Mouse (Mus musculus) heart, postnatal 14 days (tissue): ENCODE results near the gene Nup98. TPM values are rescaled to one million over a fixed set of nuclear protein-coding genes. Genes with fewer than 3 reads are reported as not detected.

ENCODE experiments used
- DNase-seq, 2 experiments: peaks; one replicate each; pipeline ENCODE4 v3.0.0; 2021 to 2022
- intact Hi-C: fragments of 180-260 bp; cut with DNase I; formaldehyde crosslinking; loops from one replicate; pipeline ENCODE4 v1.15.1; 2025
- total RNA-seq, 2 experiments: library from RNA; stranded (reverse); gene quantifications; 2 replicates each; pipeline ENCODE4 v1.2.3; 2021

Nup98 gene
- total RNA-seq, 2 experiments from 2014 or later: 31.9 to 34.2 TPM

- intact Hi-C loops: no loop called here
- no peak for DNase-seq
Measured at GRCm38 (mm10) chr7:102153691-102154090, 56.3 kb downstream of the Nup98 start.

- intact Hi-C loops: no loop called here
- no peak for DNase-seq
Measured at GRCm38 (mm10) chr7:102137898-102138297, 72.1 kb downstream of the Nup98 start.

- DNase-seq: peak; percentile 11 to 35
- intact Hi-C loops: no loop called here
Measured at GRCm38 (mm10) chr7:102137464-102137863, 72.5 kb downstream of the Nup98 start.

GRCm38 (mm10) chr7:102132395-102132794 is 77.6 kb downstream of the Nup98 start:
- intact Hi-C loops: no loop called here
- DNase-seq: no peak

GRCm38 (mm10) chr7:102120326-102120725 is 89.7 kb downstream of the Nup98 start:
- intact Hi-C loops: no loop called here
- DNase-seq: no peak

- DNase-seq: no peak
Measured at GRCm38 (mm10) chr7:102117382-102117781, 92.6 kb downstream of the Nup98 start.

GRCm38 (mm10) chr7:102116579-102117331 is 93.2 kb downstream of the Nup98 start, which contains the start of gene Chrna10:
TSS of gene Chrna10 (minus strand) at chr7:102116828.
- no peak for DNase-seq
- intact Hi-C loops: no loop called here

More at GRCm38 (mm10) chr7:102117382-102117781, 92.6 kb downstream of the Nup98 start:
- intact Hi-C loops: no loop called here

- DNase-seq: no peak
- intact Hi-C loops: no loop called here
Measured at GRCm38 (mm10) chr7:102113151-102113729, 96.7 kb downstream of the Nup98 start.

- intact Hi-C loops: no loop called here
- DNase-seq: no peak
Measured at GRCm38 (mm10) chr7:102109746-102110145, 100.2 kb downstream of the Nup98 start.

GRCm38 (mm10) chr7:102109171-102109570 is 100.8 kb downstream of the Nup98 start, which contains the start of gene Art5:
TSS of gene Art5 (minus strand) at chr7:102109489.
- DNase-seq: no peak
- intact Hi-C loops: no loop called here

GRCm38 (mm10) chr7:102108206-102108605 is 101.8 kb downstream of the Nup98 start:
- DNase-seq: no peak
- intact Hi-C loops: no loop called here

GRCm38 (mm10) chr7:102106700-102107141 is 103.3 kb downstream of the Nup98 start:
- intact Hi-C loops: no loop called here
- DNase-seq: peak; percentile 36 to 52

- intact Hi-C loops: no loop called here
- DNase-seq: no peak
Measured at GRCm38 (mm10) chr7:102104126-102104525, 105.8 kb downstream of the Nup98 start.

- no peak for DNase-seq
- intact Hi-C loops: no loop called here
Measured at GRCm38 (mm10) chr7:102103555-102103954, 106.4 kb downstream of the Nup98 start.

GRCm38 (mm10) chr7:102102696-102103095 is 107.3 kb downstream of the Nup98 start:
- DNase-seq: no peak
- intact Hi-C loops: no loop called here

- intact Hi-C loops: no loop called here
- peak in 1 of 2 experiments; percentile 38 for DNase-seq
Measured at GRCm38 (mm10) chr7:102102241-102102640, 107.7 kb downstream of the Nup98 start.

- peak in 1 of 2 experiments; percentile 44 for DNase-seq
- intact Hi-C loops: no loop called here
Measured at GRCm38 (mm10) chr7:102101487-102101886, 108.5 kb downstream of the Nup98 start, which contains the start of gene Art1. TSS of gene Art1 (plus strand) at chr7:102101743.

GRCm38 (mm10) chr7:102100868-102101267 is 109.1 kb downstream of the Nup98 start:
- intact Hi-C loops: no loop called here

GRCm38 (mm10) chr7:102099760-102100661 is 110.0 kb downstream of the Nup98 start:
- intact Hi-C loops: no loop called here
- peak in 1 of 2 experiments; percentile 38 for DNase-seq

More at GRCm38 (mm10) chr7:102100868-102101267, 109.1 kb downstream of the Nup98 start:
- DNase-seq: no peak

GRCm38 (mm10) chr7:102087336-102087735 is 122.6 kb downstream of the Nup98 start:
- DNase-seq: no peak
- intact Hi-C loops: no loop called here
